Mouse (Mus musculus) testis, postnatal 14 days (tissue): Measurements from ENCODE around the gene Cntnap3.
"Not testable (repeated sequence)": the region's sequence is repeated elsewhere in the genome, so short reads cannot be mapped to it uniquely, and the experiment has no call there.

Experiments
- DNase-seq: peaks from one replicate; pipeline ENCODE4 v3.0.0; 2021; ENCODE audit warnings: low spot score

The Cntnap3 gene

GRCm38 (mm10) chr13:64903585-64904208, at the start of gene Cntnap3:
Gene Cntnap3, minus strand, starts transcription at chr13:64903955.
- no peak for DNase-seq

DNA sequence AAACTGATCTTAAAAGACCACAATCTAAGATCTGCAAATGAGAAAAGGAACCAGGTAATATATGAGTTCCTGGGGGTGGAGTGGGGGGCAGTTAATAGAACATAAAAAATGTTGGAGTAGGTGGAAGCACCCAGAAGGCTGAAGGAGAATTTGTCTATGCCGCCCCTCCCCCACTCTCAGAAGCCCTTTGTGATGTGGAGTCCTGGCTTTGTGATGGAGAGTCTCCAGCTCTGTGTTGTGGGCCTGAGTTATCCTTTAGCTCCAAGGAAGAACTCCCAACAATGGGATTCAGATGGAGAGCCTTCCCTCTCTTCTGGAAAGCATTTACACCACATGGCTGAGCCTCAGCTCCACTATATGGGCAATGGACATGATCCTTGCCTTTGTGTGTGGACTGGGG, 13.4 kb upstream of the Cntnap3 start, which contains the start of gene Spata31:
Gene Spata31 (plus strand): TSS at position 216 of the 400 bp plus-strand sequence.
- DNase-seq = no peak

DNA sequence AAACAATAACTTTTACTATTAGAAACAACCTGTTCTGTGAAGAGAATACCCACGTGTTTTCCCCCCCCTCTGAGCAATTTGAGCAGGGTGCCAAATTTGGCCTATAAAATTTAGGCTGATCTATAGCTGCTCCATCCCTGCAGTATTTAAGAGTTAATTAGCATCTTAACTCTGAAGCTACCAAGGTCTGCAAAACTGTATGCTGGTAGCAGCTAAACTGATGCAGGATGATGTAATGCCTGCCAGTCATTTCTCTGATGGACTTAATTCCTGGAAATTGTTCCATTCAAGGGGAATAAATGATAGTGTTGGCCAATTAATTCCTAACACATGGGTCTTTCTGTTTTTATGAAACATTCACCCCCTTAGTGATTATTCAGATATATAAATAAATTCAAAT, 623 bp downstream of the Cntnap3 start:
- no peak for DNase-seq

DNA sequence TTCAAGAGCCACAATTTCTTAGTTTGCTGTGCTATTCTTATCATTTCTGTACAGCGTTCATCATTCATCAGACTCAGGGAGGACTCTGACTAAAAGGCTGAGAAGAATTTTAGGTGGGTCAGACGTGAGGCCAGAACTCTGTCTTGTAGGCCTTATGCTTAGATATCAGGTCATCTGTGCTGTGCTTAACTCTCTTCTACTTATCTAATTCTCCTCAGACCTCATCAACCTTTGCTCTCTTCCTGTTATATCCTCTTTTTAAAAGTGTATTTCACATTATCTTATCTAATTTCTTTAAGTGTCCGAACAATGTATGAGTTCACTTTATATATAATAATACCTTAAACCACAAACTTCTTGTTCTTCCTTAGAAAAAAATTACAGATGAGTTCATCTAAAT, 38.4 kb downstream of the Cntnap3 start:
- no peak for DNase-seq

DNA sequence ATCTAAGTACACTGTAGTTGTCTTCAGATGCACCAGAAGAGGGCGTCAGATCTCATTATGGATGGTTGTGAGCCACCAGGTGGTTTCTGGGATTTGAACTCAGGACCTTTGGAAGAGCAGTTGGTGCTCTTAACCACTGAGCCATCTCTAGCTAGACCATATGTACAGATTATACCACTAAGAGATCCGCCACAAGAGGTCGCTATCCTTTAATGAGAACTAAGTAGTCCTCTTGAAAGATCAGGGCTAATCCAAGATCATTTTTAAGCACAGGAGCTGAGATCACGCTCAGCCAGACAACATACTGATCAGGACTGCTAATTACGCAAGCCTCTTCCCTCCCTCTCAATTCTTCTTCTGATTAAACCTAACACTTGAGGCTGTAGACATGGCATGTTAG, 78.9 kb downstream of the Cntnap3 start:
- DNase-seq = not testable (repeated sequence)

GRCm38 (mm10) chr13:64745383-64745782, 158.4 kb downstream of the Cntnap3 start:
- no peak for DNase-seq

- no peak for DNase-seq
Measured at GRCm38 (mm10) chr13:64732244-64732643, 171.5 kb downstream of the Cntnap3 start.

DNA sequence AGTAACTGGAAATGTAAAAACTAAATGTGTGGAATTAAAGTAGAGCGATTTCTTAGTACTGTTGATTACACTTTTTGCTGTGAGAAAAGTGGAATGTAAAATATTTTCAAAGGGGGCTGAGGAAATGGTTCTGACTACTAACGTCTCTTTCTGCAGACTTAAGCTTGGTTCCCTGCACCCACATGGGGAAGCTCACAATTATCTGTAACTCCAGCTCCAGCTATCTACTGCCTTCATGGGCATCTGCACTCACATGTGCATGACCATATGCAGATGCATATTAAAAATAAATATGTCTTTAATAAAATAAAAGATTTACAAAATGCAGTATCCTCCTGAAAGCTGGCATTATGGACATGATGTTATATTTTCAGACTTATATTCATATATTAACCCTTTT, 187.0 kb downstream of the Cntnap3 start:
- DNase-seq = no peak

GRCm38 (mm10) chr13:64692463-64692862, 211.3 kb downstream of the Cntnap3 start:
- DNase-seq = no peak
